Mouse (Mus musculus): ENCODE results near the gene Acp5. TPM values are rescaled to one million over a fixed set of nuclear protein-coding genes. Genes with fewer than 3 reads are reported as not detected.

Gene Acp5
- total and polyA plus RNA-seq, 3 experiments: 0.34 TPM; not detected in 2

- TF ChIP-seq MYC (IDR thresholded peaks at IDR 0.05; ENCODE audit: low read depth, low read length): no peak
- peak; percentile 37; the same call in 1 of the 2 replicates for TF ChIP-seq BHLHE40 (IDR thresholded peaks at IDR 0.05; ENCODE audit: low read depth, low read length)
- no peak for TF ChIP-seq JUND (conservative IDR thresholded peaks at IDR 0.05; ENCODE audit: low read depth, low read length)
- TF ChIP-seq ELF1 (IDR thresholded peaks at IDR 0.05; ENCODE audit: low read depth, low read length): no peak
- peak; percentile 97 for TF ChIP-seq ZNF384 (IDR thresholded peaks at IDR 0.05; ENCODE audit: low read depth, low read length)
- no peak for TF ChIP-seq MAZ (IDR thresholded peaks at IDR 0.05; ENCODE audit: low read depth, low read length)
- no peak for TF ChIP-seq NELFE (IDR thresholded peaks at IDR 0.05; ENCODE audit: low read depth, low read length)
- no peak for TF ChIP-seq RAD21 (IDR thresholded peaks at IDR 0.05; ENCODE audit: low read depth, low read length)
- TF ChIP-seq USF2 (conservative IDR thresholded peaks at IDR 0.05; ENCODE audit: low read depth, low read length): no peak
- no peak for TF ChIP-seq MEF2A (IDR thresholded peaks at IDR 0.05; ENCODE audit: borderline replicate concordance, low read depth, low read length)
- TF ChIP-seq ETS1 (conservative IDR thresholded peaks at IDR 0.05; ENCODE audit: low read depth, low read length): peak; percentile 56
- H3K79me2 ChIP-seq (replicated peaks; ENCODE audit: control insufficient read depth, extremely low read depth, insufficient read depth, poor library complexity, severe bottlenecking): no peaks in the 10 kb centered on the region
- peaks cover 3% of the 10 kb centered on the region for H3K9me3 ChIP-seq (replicated peaks; ENCODE audit: low read length)
- peak; percentile 80 for DNase-seq (ENCODE audit: extremely low read depth)
- in situ Hi-C loops (cut with MboI; ENCODE audit: low pct_ligation_motif_present, low pct_unique_long_range_greater_than_20kb, low sequenced_read_pairs) (loop anchor here (5.0 kb wide), 1 partner anchor 34 kb away; the partner anchor contains the start of gene Pigyl), dilution Hi-C loops (cut with MboI; ENCODE audit: extremely low pct_ligation_motif_present, extremely low pct_unique_long_range_greater_than_20kb, low sequenced_read_pairs) (no loop called here)
- H3K4me3 ChIP-seq (replicated peaks in 1 of 3; ENCODE audit: low read depth in 2 of 3, low read length in 2 of 3, poor library complexity in 1 of 3): no peak overlapping the region
- no peak overlapping the region for H3K9ac ChIP-seq (ENCODE audit: insufficient read depth, low read depth)
- H3K4me1 ChIP-seq (ENCODE audit: control insufficient read depth in 1 of 2, insufficient read depth in 2 of 2): peaks cover 8 to 62% of the 10 kb centered on the region in 2 experiments; a peak in 3 of 4 replicates
- no peak overlapping the region for H3K27ac ChIP-seq (ENCODE audit: insufficient read depth, low read depth)
- no peaks in the 10 kb centered on the region for H3K36me3 ChIP-seq (replicated peaks in 1 of 2; ENCODE audit: control insufficient read depth in 1 of 2, insufficient read depth in 1 of 2, low read length in 1 of 2)
- no peaks in the 10 kb centered on the region for H3K27me3 ChIP-seq (replicated peaks)
- H3K4me2 ChIP-seq (ENCODE audit: insufficient read depth, low read depth, poor library complexity, severe bottlenecking): 0 out of 2 replicates have a peak overlapping the region, but pooled peaks have one; percentile 3
These were observed 12.4 kb downstream of the Acp5 start for GRCm38 (mm10) chr9:22123069-22123609.

GRCm38 (mm10) chr9:22122005-22122404 lies 13.5 kb downstream of the Acp5 start:
- in situ Hi-C loops (cut with MboI; ENCODE audit: low pct_ligation_motif_present, low pct_unique_long_range_greater_than_20kb, low sequenced_read_pairs) (loop anchor here (5.0 kb wide), 1 partner anchor 35 kb away; the partner anchor contains the start of gene Pigyl), dilution Hi-C loops (cut with MboI; ENCODE audit: extremely low pct_ligation_motif_present, extremely low pct_unique_long_range_greater_than_20kb, low sequenced_read_pairs) (no loop called here)
- no peaks in the 10 kb centered on the region for H3K36me3 ChIP-seq (replicated peaks in 1 of 2; ENCODE audit: control insufficient read depth in 1 of 2, insufficient read depth in 1 of 2, low read length in 1 of 2)
- peak; percentile 77 for DNase-seq (ENCODE audit: extremely low read depth)
- H3K4me2 ChIP-seq (ENCODE audit: insufficient read depth, low read depth, poor library complexity, severe bottlenecking): no peak overlapping the region
- no peak overlapping the region for H3K9ac ChIP-seq (ENCODE audit: insufficient read depth, low read depth)
- H3K27ac ChIP-seq (ENCODE audit: insufficient read depth, low read depth): no peak overlapping the region
- H3K9me3 ChIP-seq (replicated peaks; ENCODE audit: low read length): peaks cover 3% of the 10 kb centered on the region
- H3K4me3 ChIP-seq (replicated peaks in 1 of 3; ENCODE audit: low read depth in 2 of 3, low read length in 2 of 3, poor library complexity in 1 of 3): no peak overlapping the region
- no peaks in the 10 kb centered on the region for H3K27me3 ChIP-seq (replicated peaks)
- H3K79me2 ChIP-seq (replicated peaks; ENCODE audit: control insufficient read depth, extremely low read depth, insufficient read depth, poor library complexity, severe bottlenecking): no peaks in the 10 kb centered on the region
- peaks cover 11 to 68% of the 10 kb centered on the region in 2 experiments for H3K4me1 ChIP-seq (ENCODE audit: control insufficient read depth in 1 of 2, insufficient read depth in 2 of 2)
- TF ChIP-seq SMC3 (IDR thresholded peaks at IDR 0.05; ENCODE audit: low read depth, low read length) (no peak), CHD1 (IDR thresholded peaks at IDR 0.05; ENCODE audit: low read depth, low read length) (no peak), UBTF (IDR thresholded peaks at IDR 0.05; ENCODE audit: low read depth, low read length) (no peak), HCFC1 (IDR thresholded peaks at IDR 0.05; ENCODE audit: low read depth, low read length) (no peak), MXI1 (IDR thresholded peaks at IDR 0.05; ENCODE audit: low read depth, low read length) (peak; percentile 30; the same call in 1 of the 2 replicates), POLR2AphosphoS2 (IDR thresholded peaks at IDR 0.05; ENCODE audit: low read depth, low read length) (no peak), E2F4 (IDR thresholded peaks at IDR 0.05; ENCODE audit: insufficient replicate concordance, low read depth, low read length) (no peak), ETS1 (conservative IDR thresholded peaks at IDR 0.05; ENCODE audit: low read depth, low read length) (peak; percentile 82), PAX5 (IDR thresholded peaks at IDR 0.05; ENCODE audit: low read length) (no peak), MAX (IDR thresholded peaks at IDR 0.05; ENCODE audit: low read length) (0 out of 2 replicates have a peak, but pooled peaks have one; percentile 24), RAD21 (IDR thresholded peaks at IDR 0.05; ENCODE audit: low read depth, low read length) (no peak), ZNF384 (IDR thresholded peaks at IDR 0.05; ENCODE audit: low read depth, low read length) (peak; percentile 68), ELF1 (IDR thresholded peaks at IDR 0.05; ENCODE audit: low read depth, low read length) (no peak), KAT2A (IDR thresholded peaks at IDR 0.05; ENCODE audit: insufficient replicate concordance, low read length) (no peak), NELFE (IDR thresholded peaks at IDR 0.05; ENCODE audit: low read depth, low read length) (no peak), POLR2A (IDR thresholded peaks at IDR 0.05; ENCODE audit: low read depth, low read length) (no peak), ZKSCAN1 (IDR thresholded peaks at IDR 0.05; ENCODE audit: borderline replicate concordance, low read depth, low read length) (no peak), NRF1 (IDR thresholded peaks at IDR 0.05; ENCODE audit: low read depth, low read length) (no peak), GABPA (IDR thresholded peaks at IDR 0.05; ENCODE audit: insufficient replicate concordance, low read depth, low read length) (no peak), TBP (conservative IDR thresholded peaks at IDR 0.05; ENCODE audit: low read depth, low read length) (no peak), SIN3A (IDR thresholded peaks at IDR 0.05; ENCODE audit: low read length) (no peak), BHLHE40 (IDR thresholded peaks at IDR 0.05; ENCODE audit: low read depth, low read length) (peak; percentile 82), CTCF (conservative IDR thresholded peaks at IDR 0.05 in 1 of 2, IDR thresholded peaks at IDR 0.05 in 1 of 2; ENCODE audit: low read depth in 2 of 2, low read length in 2 of 2) (no peak), TCF12 (IDR thresholded peaks at IDR 0.05; ENCODE audit: low read depth, low read length) (peak; percentile 55; the same call in 1 of the 2 replicates), ZC3H11A (IDR thresholded peaks at IDR 0.05; ENCODE audit: low read depth, low read length) (no peak), USF2 (conservative IDR thresholded peaks at IDR 0.05; ENCODE audit: low read depth, low read length) (no peak), MEF2A (IDR thresholded peaks at IDR 0.05; ENCODE audit: borderline replicate concordance, low read depth, low read length) (0 out of 2 replicates have a peak, but pooled peaks have one; percentile 41), JUND (conservative IDR thresholded peaks at IDR 0.05; ENCODE audit: low read depth, low read length) (0 out of 2 replicates have a peak, but pooled peaks have one; percentile 14)

All from CH12.LX (cell line).